Mouse (Mus musculus) heart, adult 8-10 months (tissue): ENCODE measurements around the gene Gpbar1. TPM values are rescaled to one million over a fixed set of nuclear protein-coding genes. Genes with fewer than 3 reads are reported as not detected.

Experiments used
- DNase-seq: peaks from one replicate; pipeline ENCODE4 v3.0.0; 2022; ENCODE audit warnings: low spot score
- total RNA-seq, 4 experiments: library from RNA; stranded (reverse); gene quantifications; 2 replicates each; pipeline ENCODE4 v1.2.4; 2022

Gpbar1 gene
- not detected for total RNA-seq

- DNase-seq = no peak
Measured at GRCm38 (mm10) chr1:74278538-74278937, at the start of gene Gpbar1. Gene Gpbar1 (plus strand): TSS chr1:74278550.

- no peak for DNase-seq
Measured at GRCm38 (mm10) chr1:74229942-74230341, 48.4 kb upstream of the Gpbar1 start.

- no peak for DNase-seq
Measured at GRCm38 (mm10) chr1:74230992-74231391, 47.4 kb upstream of the Gpbar1 start.

- DNase-seq = peak; percentile 98
Measured at GRCm38 (mm10) chr1:74235938-74236589, 42.3 kb upstream of the Gpbar1 start, which contains the start of gene Arpc2. Gene Arpc2 (plus strand): TSS chr1:74236084.

GRCm38 (mm10) chr1:74236590-74237317, 41.6 kb upstream of the Gpbar1 start:
- peak; percentile 53 for DNase-seq

- no peak for DNase-seq
Measured at GRCm38 (mm10) chr1:74237671-74238070, 40.7 kb upstream of the Gpbar1 start.

- DNase-seq = no peak
Measured at GRCm38 (mm10) chr1:74238136-74238535, 40.2 kb upstream of the Gpbar1 start.

- no peak for DNase-seq
Measured at GRCm38 (mm10) chr1:74239162-74239561, 39.2 kb upstream of the Gpbar1 start.

- no peak for DNase-seq
Measured at GRCm38 (mm10) chr1:74239618-74240017, 38.7 kb upstream of the Gpbar1 start.

GRCm38 (mm10) chr1:74240311-74240710, 38.0 kb upstream of the Gpbar1 start:
- no peak for DNase-seq

- no peak for DNase-seq
Measured at GRCm38 (mm10) chr1:74240832-74241231, 37.5 kb upstream of the Gpbar1 start.

GRCm38 (mm10) chr1:74245525-74245924, 32.8 kb upstream of the Gpbar1 start:
- DNase-seq = no peak

- DNase-seq = peak; percentile 83
Measured at GRCm38 (mm10) chr1:74248799-74249198, 29.6 kb upstream of the Gpbar1 start.

GRCm38 (mm10) chr1:74249331-74249980, 28.9 kb upstream of the Gpbar1 start:
- peak; percentile 46 for DNase-seq

GRCm38 (mm10) chr1:74250096-74250495, 28.3 kb upstream of the Gpbar1 start:
- DNase-seq = no peak

GRCm38 (mm10) chr1:74255704-74256345, 22.5 kb upstream of the Gpbar1 start:
- DNase-seq = no peak

GRCm38 (mm10) chr1:74256782-74257181, 21.6 kb upstream of the Gpbar1 start:
- DNase-seq = no peak

- no peak for DNase-seq
Measured at GRCm38 (mm10) chr1:74262510-74262909, 15.8 kb upstream of the Gpbar1 start.

- DNase-seq = no peak
Measured at GRCm38 (mm10) chr1:74268750-74269149, 9.6 kb upstream of the Gpbar1 start.

GRCm38 (mm10) chr1:74271659-74272058, 6.7 kb upstream of the Gpbar1 start:
- no peak for DNase-seq

- no peak for DNase-seq
Measured at GRCm38 (mm10) chr1:74275015-74275414, 3.3 kb upstream of the Gpbar1 start.

- no peak for DNase-seq
Measured at GRCm38 (mm10) chr1:74277041-74277440, 1.3 kb upstream of the Gpbar1 start.
